Mouse (Mus musculus): ENCODE measurements at regions not wholly inside any gene's neighbourhood (a gene's known extent, or its start where the extent isn't known, plus 50 kb on each side); places are given as distances from the start of the nearest gene placed in this dataset.
"Not testable (repeated sequence)": the region's sequence is repeated elsewhere in the genome, so short reads cannot be mapped to it uniquely, and the experiment has no call there.

DNA sequence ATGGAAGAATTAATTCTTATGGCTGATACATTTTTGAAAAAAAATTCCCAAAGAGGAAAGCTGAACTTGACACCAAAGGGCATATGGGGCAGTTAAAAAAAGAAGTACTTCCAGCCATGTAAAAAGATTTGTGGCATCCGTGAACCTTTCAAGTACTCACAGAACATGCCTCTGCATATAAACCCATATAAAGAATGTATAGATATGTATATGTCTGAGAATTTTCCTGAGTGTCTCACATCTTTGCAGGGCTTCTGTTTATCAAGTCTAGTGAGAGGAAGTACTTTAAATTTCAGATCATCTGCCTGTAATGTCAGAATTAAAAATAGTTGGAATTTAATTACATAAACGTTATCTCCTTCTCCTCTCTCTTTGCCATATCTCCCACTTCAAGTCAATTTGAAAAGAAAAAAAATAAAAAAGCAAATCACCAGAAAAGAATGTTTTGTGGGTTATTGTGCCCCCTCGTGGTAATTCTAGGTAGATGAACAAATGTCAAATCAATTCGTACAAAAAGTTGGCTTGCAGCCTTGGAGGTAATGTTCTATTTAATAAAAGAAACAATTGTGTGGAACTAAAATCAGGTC, 400.4 kb downstream of the Trib2 start:
- in situ Hi-C loops (cut with MboI, MseI) = loop anchor here (5.0 kb wide), 1 partner anchor 64 kb away; no protein-coding TSS in a partner anchor

DNA sequence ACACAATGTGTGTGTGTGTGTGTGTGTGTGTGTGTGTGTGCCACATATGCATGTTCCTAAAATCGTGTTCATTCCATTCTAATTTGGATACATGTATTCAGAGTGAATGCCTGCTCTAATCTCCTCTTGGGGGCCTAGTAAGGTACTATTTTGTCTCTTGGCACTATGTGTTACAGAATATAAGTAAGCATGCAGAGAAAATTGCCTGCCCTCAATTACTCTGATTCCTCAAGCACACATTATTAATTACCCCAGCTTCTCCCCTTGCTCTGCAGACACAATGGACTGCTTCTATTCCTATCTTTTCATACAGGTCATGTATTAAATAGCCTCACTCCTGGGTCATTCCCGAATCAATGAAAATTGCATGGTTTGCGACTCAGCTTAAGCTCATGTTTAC, 406.3 kb downstream of the Trib2 start:
- in situ Hi-C loops (cut with MboI, MseI) = no loop called here

DNA sequence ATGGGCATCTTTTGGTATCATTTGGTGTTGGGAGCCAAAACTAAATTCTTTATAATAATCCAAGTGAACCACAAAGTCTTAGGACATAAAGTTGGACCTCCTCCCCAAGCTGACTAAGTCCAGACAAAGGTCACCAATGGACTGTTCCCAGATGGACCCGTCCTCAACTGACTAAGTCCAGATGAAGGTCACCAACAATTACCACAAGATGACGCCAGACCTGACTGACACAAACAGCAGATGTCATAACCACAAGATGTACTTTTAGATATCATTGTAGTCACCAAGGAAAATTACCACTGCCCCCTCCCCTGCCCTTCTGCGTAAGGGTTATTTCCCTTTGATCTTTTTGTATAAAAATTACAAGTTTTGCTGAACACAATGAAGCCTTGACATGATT, 409.1 kb downstream of the Trib2 start:
- in situ Hi-C loops (cut with MboI, MseI) = not testable (repeated sequence)

DNA sequence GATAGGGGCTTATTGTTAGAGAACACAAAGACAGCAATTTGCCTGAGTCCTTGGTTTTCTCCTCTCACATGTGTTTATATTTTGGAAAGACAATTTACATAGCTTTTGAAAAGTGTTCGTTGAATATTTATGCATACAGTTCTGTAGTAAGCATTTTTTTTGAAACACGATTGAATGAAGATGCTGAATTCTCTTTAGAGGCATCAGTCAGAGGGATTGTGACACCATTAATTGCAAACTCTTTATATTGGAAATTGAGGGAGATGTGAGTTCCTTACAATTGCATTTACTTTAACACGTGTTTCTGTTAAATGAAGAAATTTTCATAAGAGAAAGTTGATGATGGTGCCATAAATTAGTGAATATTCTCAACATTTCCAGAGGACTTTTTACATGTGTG, 424.1 kb downstream of the Trib2 start:
- in situ Hi-C loops (cut with MboI, MseI) = no loop called here

DNA sequence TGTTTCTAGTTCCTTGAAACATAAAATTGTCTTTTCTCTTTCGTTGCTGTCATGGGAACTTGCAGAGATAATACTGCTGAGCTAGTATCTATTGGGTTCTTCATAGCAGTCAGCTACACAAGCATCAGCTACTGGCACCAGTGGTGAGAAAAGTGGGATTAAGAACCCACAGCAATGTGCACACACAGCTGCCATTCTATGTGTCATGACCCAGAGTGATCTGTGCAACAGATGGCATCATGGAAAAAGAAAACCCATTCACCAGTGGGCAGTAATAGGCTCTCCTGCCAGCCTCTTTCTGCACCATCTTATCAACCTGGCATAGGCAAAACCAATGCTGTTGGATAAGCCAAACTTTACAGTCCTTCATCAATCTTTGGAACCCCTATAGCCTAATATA, 428.1 kb downstream of the Trib2 start:
- in situ Hi-C loops (cut with MboI, MseI) = no loop called here

DNA sequence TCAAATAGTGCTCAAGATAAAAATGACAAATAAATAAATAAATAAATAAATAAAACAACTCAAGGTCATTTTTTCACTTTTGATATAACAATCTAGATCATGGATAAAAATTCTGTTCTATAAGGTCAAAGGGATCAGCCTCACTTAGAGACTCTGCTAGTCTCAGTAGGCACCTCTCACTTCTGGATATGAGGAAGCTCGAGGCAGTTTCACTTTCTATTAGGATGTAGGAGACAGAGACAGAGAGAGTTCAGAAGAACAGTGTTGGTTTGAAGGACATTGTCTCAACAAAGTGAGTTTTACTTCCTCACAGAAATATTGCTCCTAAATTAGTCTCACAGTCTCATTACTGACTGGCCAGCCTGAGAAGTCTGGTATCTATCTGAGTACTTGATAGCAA, 458.9 kb downstream of the Trib2 start:
- in situ Hi-C loops (cut with MboI, MseI) = no loop called here

DNA sequence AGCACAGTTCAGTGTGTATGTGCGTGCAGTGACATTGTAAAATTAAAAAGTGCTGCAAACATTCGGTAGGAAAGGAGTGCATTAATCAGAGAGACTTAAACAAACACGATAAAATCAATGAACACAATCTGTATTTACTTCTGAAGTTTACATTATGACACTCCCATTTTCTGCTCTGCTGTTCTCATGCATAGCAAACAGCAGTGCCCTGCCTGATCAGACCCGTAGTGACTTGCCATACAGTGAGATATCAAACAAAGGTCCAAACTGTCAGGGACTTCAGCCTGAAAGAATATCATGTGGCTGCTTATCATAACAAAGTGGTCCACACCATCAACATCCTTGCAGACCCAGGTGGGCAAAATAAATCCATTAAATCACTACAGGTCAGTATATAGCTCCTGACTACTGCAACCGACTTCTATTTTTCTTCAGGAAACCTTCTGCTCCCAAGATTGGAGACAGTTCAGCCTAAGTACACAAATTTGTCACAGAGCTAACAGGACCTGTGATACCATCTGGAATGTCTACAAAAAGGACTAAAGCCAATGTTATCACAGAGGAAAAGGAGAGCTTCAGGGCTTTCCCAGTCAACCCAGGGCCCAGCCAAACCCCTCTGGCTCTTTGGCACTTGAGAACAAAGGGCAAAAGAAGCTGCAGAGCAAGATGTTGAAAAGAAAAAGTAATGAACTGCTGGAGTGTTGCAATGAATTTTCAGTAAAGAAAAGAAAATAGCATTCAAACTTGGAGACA, 495.8 kb downstream of the Trib2 start:
- in situ Hi-C loops (cut with MboI, MseI) = no loop called here

DNA sequence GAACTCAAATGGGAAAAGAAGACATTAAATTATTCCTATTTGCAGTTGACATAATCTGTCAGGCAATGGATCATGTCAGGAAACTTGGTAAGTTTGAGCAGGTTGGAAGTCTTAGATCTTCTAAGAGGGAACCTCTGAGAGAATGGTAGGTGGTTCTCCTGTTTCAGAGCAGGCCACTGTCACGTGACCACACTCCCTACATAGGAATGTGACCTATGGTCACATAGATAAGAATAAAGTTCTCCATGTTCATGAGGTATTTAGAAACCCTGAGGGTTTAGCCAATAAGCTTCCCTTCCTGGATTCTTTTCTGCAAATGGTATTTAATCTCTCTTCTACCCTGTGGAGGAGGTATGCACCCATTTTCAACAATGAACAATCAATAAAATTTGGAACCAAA, 497.1 kb downstream of the Trib2 start:
- in situ Hi-C loops (cut with MboI, MseI) = no loop called here

DNA sequence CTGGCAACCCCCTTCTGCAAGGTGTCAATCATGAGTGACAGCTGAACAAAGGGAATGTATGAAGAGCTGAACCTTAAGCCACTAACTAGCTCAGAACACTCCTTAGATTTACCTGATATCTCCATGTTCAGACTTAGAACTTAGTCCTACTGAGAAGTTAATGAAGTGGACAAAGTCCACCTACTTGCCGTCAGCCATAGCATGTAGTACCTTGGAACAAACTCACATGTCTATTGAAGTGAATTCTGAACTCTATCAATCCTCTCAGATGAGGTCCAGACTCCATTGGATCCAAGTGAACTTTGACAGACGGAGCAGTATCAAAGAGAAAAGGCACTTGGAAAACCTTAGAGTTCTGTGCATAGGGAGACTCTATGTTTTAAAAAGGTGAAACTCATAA, 521.8 kb downstream of the Trib2 start:
- in situ Hi-C loops (cut with MboI, MseI) = no loop called here

DNA sequence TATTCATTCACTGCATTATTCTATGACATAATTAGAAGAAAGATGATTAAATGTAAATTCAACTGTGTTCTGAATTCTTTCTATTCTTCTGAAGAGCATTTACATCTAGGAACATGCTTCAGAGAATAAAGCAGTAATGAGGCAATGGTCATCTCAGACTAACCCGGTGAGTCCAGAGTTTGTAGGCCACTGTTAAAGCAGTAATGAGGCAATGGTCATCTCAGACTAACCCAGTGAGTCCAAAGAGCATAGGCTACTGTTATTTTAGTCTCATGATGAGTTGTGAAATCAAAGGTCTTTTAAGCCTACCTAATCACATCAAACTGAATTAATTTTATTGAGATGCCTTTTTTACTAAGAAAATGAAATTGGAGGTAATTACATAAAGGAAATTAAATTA, 554.6 kb downstream of the Trib2 start:
- in situ Hi-C loops (cut with MboI, MseI) = no loop called here

DNA sequence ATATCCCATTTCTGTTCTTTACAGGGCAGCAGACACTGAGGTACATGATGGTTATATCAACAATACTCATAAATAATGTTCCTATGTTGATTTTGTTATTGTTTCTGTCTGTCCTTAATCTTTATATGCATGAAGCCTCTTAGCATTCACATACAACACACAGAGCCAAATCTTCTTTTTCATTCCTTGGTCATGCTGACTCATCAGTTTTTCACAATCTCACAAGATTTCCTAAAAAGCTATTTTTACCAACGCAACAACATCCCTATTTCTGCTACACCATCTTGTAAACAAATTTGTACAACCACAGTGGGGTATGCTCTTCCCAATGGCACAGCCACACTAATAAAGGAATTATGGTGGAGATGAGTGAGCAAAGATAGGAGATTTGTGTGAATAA, 555.1 kb downstream of the Trib2 start:
- in situ Hi-C loops (cut with MboI, MseI) = no loop called here

DNA sequence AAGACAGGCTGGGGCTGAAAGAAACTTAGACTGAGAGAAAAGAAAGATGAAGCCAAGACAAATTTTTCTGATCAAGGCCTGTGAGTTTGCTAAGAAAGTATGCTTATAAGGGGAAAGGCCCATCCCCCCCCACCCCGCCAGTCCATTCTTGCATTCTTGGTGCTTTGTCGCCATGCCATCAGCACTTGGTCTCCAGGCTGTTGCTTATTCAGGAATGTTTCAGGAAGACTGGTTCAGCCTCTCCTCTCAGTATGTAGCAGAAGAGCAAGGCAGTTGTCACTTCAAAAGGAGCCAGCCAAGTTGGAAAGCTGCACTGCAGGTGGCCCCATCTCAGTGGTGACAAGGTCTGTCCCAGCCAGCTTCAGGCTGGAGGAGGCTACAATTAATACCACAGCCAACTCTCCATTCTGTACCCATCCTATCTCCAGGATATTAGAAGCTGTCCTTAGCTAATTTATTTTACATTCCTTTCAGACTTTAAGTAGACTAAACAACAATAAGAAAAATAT, 555.8 kb downstream of the Trib2 start:
- in situ Hi-C loops (cut with MboI, MseI) = no loop called here

DNA sequence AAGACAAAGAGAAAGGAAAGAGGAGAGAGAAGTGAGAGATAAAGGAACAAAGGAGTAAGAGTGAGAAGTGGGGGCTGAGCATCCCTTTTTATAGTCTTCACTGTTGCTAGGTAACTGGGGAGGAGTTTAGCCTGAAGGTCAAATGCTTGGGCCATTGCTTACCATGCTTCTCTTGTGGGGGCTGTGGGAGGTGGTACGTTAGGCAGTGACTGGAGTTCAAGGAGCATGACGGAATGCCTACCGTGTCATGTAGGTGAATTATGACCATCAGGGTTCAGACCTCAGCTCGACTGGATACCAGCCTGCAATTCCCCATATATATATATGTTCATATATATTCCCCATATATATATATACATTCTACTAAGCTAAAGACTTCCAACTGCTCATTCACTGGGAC, 571.8 kb downstream of the Trib2 start:
- in situ Hi-C loops (cut with MboI, MseI) = no loop called here

DNA sequence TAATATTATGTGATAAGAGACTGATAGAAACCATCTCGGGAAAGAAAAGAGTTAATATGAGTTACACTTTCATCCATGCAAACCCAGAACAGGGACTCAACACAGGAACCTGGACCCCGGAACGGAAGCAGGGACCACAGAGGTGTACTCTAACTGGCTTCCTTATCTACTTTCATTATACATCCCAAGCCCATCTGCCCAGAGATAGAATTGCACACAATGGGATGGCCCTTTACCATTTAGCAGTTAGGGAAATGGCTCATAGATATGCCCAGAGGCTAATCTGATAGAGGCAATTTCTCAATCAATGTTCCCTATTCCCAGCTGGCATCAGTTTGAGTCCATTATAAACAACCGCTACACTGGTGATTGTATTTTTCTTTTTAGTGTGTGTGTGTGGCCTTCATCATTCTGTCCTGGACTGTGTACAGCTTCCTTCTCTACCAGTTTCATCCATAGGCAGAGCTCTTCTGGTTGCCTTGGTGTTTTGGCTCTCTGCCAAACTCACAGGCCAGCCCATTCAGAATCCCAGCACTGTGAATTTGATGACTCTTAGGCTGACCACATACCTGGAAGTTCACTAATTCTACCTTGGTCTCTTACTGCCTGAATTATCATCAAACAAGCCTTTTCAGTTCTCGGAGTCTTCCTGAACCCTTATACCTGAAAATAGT, 594.1 kb downstream of the Trib2 start:
- in situ Hi-C loops (cut with MboI, MseI) = no loop called here

DNA sequence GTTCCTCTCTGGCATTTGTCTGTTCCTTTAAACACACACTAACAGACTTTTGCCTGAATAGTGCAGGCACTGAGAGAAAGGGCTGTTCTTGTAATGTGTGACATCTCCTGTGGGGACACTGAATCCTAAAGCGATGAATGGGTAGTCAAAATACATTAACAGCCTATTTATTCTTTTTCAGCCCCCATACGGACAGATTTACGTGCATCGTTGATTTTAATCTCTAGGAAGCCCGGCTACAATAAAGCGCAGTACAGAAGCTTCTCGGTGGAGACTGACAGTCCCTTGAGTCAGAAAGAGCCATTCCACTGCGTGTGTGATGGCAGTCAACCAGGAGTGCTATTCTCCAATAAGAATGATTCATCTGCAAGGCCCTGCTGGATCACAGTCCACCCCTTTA, 598.2 kb downstream of the Trib2 start:
- in situ Hi-C loops (cut with MboI, MseI) = no loop called here

DNA sequence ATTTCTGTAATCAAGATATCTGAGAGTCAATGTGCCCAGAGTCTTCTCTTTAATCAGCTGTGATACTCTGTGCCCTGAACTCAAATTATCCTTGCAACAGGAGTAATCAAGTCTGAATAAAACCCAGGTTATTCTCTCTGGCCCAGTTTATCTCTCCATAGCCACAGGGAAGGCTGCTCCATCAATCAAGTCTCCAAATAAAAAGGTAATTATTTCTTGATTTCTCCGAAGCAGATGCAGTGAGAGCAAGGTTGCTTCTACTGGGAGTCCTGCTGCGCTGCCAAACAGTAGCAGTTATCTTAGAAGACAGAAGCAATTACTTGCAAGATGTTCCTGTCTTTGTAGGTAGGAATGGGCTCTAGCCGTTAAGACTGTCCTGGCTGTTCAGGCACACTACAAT, 600.5 kb downstream of the Trib2 start:
- in situ Hi-C loops (cut with MboI, MseI) = no loop called here

DNA sequence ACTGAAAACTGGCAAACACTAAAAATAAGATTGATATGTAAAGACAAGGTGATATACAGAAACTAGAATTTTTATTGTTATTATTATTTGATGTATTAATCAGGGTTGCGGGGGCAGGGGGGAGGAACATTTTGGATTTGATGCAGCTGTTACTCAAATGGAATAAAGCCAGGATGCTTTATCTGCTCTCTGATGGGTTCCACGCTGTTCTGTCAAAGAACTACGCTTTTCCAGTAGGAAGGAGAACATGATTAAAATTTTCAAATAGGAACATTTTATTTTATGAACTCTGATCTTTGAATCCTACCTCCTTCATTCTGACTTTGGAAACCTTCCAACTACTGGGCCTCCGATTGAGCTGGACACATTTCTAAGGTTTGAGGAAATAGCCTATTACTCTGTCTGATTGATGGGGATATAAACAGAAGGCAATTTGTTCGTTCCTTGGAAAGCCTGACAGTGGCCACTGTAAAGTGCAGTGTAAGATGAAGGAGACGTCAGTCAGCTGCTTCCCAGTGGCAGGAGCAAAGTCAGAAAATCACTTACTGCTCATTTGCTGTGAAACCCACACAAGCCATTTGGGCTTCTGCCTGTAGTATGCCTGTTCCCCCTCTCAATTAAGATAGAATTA, 642.2 kb downstream of the Trib2 start:
- in situ Hi-C loops (cut with MboI, MseI) = no loop called here

DNA sequence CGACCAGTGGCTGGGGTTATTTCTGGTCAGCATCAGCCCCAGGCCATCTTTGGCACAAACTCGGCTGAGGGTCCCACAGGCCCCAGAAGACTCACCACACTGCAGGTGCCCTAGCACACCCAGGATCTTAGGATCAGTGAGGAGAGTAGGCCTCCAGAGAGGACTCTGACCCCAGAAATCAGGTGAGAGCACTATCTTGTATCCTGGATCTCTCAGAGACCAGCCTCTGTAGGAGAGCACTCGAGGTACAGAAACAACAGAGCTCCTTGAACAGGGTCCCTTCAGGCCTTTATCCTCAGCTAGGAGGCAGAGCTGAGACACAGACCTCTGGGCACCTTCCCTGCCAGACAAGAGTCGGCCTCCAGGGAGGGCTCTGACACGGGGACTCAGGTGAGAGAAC, 654.1 kb downstream of the Trib2 start:
- in situ Hi-C loops (cut with MboI, MseI) = no loop called here

DNA sequence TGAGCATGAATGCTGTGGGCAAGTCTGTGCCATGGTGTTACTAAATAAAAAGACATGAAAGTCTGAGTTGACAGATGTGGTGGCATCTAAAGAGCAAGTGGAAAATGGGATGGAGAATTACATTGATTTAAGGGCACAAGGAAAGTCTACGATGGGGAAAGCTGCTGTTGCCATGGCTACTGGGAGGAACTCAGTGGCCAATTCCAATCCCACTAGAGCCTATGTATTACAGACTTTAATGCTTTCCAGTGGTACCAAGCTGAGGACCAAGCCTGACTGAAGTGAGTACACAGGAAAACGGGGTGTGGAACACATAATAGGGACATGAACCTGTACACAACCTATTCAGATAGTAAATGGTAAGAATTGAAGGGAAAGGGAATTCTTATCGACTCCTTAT, 654.9 kb downstream of the Trib2 start:
- in situ Hi-C loops (cut with MboI, MseI) = no loop called here

DNA sequence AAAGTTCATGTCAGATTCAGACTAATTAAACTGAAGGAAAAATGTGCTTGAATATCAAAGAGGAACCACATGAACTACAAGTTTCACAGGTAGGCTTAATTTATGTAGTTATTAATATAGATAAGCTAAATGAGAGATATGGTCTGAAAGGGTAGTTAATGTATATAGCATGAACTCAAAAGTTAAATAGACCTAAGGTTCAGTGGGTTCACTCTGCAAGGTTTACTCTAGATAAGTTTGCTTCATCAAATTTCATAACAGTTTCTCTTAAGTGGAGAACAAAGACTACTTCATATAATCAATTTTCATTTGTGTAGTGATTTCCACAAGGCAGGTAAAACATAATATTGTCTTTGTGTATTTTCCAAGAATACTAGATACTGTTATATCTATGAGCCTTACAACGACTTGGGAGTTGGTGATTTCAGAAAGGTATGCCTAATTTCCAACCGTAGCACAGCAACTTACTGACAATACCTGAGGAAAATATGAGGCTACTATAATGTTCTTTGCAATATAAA, 656.2 kb downstream of the Trib2 start:
- in situ Hi-C loops (cut with MboI, MseI) = no loop called here

DNA sequence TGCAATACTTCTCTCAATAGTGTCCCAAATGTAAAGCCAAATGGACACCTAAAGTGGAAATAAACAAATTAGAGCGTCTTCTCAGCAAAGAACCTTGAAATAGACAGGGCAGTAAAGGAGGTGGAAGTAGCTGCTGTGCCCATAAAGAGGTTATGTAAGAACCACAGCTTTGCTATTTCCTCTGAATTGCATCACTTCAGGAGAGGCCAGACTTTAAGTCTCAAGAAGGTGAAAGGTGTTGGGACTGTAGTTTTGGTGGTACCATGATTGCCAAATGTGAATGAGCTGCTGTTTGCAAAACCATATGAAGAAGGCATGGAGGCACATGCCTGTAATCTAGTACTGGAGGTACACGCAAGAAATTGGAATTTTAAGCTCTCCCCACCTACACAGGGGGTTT, 670.3 kb downstream of the Trib2 start:
- in situ Hi-C loops (cut with MboI, MseI) = no loop called here

DNA sequence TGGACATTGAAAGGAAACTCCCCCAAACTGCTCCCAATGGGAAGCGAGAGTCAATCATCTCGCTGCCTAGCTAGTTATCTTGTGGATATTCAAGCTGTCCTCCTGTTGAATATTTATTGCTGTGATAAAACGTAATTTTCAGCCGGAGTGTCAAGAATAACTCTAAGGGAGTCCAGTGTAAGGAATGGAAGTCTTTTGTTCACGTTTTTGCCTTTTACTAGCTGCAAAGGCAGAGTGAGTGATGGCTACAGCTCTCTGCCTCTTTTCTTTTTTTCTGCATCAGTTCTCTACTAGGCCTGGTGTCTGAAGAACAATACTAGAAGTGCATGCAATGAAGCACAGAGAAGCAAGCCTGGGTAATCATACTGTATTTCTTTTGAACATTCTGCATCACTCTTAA, 679.7 kb downstream of the Trib2 start:
- in situ Hi-C loops (cut with MboI, MseI) = no loop called here
